Mouse (Mus musculus) urinary bladder, postnatal 14 days (tissue): Measurements from ENCODE around the gene Myrip.

Experiments
- DNase-seq: peaks from one replicate; pipeline ENCODE4 v3.0.0; 2021; ENCODE audit warnings: low spot score

Myrip gene

DNA sequence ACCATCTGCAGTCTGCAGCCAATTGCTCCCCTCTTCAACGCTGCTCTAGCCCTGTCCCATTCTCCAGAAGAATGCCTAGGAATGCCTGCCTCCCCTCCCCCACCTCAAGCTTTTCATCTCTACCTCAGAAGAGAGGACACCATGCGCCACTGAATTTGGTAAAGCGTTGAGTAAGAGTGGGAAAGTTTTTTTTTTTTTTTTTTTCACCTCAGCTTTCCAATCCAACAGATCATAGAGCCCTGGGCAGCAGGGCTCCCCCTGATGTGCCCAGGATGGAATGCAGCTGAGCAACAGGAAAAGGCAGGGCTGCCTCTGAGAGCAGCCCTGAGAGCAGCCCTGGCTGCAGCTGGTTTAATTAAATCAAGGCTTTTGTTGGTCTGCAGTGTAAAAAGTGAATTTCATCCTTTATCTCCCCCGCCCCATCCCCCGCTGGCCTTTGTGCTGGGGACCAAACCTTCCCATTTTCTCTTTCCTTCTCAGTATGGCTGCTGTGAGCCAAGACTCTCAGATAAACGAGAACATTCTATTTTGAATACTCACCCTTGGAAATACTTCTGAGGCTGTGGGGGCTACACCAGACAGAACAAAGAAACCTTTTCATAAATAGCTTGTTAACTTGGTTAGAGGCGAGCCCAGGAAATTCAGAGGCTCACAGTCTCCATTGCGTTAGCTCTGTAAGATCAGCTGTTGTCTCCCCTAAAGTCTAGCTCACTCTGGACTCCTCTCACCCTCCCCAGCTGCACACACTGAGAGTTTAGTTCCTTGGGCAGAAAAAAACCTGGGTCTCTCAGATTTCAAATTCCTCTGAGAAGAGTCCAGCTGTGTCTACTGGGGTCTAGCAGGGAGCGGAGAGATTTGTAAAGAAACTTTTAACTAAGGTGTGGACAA is 154.7 kb downstream of the Myrip start:
- DNase-seq: no peak

DNA sequence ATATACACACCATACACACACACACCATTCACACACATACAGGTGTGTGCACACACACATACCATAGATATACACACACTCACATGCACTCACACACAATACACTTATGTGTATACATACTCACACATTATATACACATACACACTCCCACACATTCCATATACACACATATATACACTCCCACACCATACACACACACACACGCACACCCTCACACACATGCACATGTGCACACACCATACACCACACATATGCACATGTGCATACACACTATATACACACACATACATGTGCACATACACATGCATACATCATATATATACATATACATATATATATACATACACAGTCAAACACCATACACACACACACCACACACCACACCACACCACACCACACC is 169.1 kb downstream of the Myrip start:
- no peak for DNase-seq

DNA sequence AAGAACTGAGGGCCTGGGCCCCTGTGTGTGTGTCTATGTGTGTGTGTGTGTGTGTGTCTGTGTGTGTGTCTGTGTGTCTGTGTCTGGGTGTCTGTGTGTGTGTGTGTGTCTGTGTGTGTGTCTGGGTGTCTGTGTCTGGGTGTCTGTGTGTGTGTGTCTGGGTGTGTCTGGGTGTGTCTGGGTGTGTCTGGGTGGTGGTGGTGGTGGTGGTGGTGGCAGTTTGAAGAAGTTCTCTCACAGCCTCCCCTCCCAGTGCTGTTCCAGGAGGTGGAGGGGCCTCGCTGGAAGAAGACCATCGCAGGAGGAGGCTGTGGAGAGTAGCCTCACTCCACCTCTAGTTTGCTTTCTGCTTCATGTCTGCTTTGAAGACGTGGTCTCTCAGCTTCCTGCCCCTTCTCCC is 180.3 kb downstream of the Myrip start:
- DNase-seq: no peak

DNA sequence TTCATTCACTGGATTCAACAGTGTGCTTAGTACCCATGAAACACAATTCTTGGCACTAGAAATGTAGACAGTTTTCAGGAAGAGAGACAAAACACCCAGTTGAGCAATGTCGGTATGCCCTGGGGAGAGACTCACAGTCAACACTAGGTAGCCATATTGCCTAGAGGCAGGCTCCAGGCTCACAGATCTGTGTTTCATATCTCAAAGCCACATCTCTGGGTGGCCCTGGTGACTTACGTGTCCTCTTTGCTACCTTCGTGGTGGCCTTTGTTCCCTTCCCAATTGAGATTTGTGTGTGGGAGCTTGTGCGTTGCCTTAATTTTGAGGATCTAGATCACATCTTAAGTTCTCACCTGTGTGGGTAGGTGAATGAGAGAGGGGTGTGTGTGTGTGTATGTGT is 181.1 kb downstream of the Myrip start:
- no peak for DNase-seq

DNA sequence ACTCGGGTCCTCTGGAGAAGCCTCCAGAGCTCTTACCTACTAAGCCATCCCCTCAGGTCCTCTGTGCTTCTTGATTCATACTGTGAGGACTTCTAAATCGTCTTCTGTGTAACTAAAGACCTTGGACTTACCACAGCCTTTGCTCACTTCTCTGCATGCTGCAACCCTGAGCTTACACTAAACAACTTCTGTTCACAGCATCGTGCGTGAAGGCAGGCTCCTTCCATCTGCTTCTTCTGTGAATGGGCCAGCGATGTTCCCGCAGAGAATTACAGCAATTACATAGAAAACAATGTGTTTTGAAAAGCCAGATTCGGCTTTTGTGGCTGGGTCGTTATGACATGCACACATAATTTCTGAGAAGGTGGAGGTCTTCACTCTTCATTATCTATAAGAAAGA is 181.8 kb downstream of the Myrip start:
- no peak for DNase-seq

DNA sequence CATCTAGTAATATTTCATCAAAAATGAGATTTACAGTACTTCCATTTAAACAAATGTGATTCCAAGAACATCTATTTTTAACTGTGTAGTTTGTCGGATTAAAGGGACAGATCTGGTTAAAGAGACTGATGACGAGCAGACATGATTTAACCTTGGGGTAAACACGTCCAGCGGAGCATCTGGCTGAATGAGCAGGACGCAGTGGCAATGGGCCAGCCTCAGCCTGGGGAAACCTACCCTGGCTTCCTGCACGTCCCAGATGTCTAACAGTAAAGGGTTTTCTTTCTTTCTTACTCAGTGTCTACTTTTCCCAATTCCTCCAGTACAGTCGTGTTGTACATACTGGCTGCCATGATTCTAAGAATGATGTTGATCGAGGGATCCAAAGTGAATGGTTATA is 185.8 kb downstream of the Myrip start:
- DNase-seq: no peak

DNA sequence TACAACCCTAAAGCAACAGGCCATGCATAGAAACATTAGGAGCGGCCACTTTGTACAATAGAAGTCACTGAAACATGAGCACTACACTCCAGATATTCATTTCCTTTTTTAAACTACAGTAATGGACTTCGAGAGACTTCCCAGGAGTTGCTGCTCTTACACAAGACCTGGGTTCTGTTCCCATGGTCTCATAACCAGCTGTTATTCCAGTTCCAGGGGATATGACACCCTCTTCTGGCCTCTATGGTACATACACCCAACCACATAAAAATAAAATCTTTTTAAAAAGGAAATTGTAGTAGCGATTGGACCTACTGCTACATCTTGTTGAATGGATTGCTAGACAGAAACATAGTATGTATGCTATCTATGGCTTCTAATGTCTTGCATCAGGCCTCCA is 190.2 kb downstream of the Myrip start:
- DNase-seq: no peak

DNA sequence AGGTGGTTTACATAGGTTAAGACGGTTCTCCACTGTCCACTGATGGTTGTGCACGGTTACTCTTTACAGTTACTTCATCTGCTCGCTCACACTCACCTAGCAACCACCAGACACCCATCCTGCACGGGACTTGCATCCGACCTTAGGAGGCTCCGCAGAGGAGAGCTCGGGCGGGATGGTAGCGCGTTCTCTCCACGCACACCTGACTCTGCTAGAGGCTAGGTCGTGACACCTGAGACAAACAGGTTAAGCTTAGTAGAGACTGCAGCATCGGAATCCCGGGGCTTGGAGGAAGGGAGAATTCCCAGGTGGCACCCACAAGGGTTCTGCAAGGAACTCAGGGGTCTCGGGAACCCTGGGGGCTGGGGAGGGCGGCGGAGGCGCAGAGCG is 190.7 kb downstream of the Myrip start, which contains the start of gene Eif1b:
Gene Eif1b, plus strand, starts transcription at position 223 of the 390 bp plus-strand sequence.
- DNase-seq: peak; percentile 17

DNA sequence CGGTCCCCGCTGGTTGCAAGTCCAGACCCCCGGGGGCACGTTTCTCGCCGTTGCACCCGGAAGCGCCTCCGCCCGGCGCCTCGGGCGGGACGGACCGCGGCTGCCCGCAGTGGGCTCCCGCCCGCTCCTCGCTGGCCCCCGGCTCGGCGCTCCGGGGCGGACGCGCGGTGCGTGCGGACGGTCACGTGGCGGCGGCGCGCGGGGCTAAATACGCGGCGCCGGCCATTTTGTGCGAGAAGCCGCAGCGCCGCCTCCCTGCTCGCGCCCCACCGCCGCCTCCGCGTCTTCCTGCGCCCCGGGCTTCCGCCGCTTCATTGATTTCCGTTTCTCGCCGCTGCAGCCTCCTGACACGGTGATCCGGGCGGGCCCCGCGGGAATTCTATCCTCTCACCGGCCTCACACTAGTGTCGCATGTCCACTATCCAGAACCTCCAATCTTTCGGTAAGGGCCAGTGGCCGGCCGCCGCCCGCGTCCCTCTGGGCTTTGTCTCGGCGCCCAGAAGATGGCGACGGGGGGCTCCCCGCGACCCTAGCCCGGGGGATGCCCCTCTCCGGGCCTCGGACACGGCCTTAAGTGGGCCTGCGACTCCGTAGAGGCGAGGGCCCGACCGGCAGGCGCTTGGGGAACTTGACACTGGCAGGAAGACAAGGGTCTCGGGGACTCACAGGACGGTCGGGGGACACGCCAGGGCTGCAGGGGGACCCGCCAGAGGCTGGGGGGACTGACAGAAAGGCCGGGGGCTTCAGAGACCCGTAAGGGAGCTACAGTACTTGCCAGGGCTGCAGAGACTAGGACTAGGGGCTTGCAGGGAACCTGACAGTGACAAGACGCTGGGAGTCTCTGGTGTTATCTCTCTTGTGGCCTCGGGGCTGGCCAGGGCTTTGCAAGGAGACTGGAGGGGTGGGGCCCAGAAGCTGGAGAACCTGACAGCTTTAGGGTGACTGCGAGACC is 191.4 kb downstream of the Myrip start:
- peak; percentile 78 for DNase-seq

DNA sequence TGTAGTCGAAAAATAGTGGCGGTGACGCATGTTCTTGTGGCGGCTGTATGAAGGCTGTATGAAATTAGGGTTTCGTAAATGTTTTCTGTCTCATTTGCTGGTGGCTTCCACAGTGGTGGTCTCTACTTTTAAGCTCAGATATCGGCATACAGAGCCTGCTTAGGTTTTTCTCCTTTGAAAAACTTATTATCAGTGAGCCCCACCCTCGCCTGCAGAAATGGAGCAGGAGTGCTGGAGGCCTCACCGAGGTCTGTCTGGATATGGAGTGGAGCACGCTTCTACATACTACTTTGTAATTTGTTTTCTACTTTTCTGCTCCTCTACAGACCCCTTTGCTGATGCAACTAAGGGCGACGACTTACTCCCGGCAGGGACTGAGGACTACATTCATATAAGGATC is 192.5 kb downstream of the Myrip start:
- no peak for DNase-seq

DNA sequence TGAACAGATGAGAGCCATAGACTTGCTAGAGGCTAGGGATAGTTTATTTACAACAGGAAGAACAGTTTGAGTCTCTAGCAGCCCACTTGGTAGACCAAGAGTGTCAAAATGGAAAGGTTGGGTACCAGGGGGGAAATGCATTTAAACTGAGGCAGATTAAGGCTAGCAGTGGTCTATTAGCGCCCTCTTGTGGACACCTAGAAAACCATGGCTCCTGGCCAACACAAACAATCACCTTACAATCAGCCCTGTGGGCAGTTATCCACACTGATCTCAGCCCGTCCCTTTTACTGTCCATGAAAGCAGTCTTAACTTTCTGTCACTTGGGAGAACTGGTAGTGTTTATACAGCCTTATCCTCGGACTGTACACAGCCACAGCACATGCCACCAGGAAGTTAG is 195.4 kb downstream of the Myrip start:
- DNase-seq: peak; percentile 73

DNA sequence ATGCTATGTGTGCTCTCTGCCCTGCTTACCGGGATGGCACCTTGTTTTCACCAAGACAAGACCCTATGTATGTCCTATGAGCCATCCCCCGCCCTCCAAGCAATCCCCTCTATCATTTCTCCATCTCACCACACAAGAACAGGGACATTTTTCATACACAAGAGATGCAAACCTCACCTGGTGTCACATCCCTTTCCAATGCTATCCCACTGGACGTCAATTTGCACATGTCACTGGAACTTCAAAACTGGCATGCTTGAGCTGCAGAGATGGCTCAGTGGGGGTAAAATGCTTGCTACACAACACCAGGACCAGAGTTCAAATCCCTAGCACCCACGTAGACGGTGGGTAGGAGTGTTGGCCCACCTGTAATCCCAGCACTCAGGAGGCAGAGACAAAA is 196.7 kb downstream of the Myrip start:
- no peak for DNase-seq

DNA sequence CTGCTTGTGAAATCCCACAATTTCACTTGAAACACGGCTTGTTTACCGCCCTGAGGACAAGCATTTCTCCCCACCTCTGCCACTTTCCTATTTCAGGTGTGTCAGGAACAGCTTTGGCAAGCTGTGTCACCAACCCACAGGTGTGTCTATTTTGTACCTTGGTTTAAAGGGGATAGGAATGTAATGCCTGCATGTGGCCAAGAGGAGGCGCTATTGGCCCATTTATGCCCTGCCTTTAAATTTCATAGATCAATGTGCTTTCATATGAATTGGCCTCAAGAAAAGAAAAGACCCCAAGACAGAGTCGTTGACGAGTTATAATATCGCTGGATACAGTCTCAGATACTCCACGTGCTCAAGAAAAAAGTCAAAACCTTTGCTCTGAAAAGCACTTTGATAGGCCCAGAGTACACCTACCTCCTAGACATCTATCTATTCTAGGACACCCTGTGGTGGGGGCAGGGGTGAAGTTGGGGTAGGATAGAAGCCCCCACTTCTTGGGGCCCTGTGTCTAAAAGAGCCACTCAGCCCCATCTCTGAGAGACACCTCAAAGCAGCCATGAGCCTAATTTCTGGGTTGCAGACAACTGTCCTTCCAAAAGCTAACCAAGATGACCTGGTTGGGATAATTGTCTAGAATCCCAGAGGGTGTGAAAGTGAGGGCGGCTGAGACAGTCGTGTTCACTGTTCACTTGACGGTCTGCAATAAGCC is 200.0 kb downstream of the Myrip start:
- DNase-seq: no peak

DNA sequence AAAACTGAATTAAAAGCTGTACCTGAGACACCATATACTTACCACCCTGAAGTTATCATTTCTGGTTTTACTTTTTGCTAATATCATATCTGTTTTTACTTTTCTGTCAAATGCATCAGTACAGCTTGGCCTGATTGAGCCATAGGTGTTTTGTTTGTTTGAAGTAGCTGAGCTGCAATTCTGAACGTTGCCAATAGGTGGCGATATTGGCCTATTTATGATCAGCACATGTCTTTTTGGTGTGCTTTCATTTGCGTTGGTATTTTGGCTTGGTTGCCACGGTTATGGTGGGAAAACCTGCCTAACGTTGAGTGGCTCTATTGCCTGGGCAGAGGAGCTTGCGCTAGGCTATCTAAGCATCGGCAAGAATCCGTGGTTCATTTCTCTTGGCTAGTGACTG is 200.7 kb downstream of the Myrip start:
- DNase-seq: peak; percentile 81

DNA sequence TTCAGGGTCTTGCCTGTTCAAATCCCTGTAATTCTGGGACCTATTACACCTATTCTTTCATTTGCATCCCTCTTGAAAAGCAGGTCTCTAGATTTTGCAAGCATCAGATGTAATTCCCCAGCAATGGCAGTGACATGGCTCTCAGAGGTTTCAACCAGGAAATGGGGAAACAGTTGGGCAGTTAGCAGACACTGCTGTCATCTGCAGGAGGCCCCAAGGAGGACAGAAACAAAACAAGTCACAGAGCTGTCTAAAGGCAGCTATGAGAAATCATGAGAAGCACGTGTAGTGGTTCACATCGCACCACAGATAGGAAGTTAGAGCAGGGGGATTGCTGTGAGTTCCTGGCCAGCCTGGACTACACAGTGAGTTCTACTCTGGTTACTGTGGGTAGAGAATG is 203.1 kb downstream of the Myrip start:
- no peak for DNase-seq

DNA sequence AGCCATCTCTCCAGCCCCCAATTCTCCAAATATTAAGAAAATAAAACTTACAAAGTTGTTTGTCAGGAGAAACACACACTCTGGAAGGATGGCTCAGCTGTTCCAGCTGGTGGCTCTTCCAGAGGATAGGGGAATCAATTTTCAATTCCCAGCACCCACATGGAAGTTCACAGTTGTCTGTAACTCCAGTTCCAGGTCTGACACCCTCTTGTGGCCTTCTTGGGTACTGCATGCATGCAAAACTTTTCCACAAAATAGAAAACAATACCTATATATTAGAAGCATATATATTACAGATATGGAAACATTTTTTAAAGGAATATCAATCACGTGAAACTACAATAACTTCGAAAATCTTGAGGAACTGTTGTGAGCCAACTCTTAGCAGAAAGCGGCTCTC is 210.5 kb downstream of the Myrip start:
- peak; percentile 27 for DNase-seq

DNA sequence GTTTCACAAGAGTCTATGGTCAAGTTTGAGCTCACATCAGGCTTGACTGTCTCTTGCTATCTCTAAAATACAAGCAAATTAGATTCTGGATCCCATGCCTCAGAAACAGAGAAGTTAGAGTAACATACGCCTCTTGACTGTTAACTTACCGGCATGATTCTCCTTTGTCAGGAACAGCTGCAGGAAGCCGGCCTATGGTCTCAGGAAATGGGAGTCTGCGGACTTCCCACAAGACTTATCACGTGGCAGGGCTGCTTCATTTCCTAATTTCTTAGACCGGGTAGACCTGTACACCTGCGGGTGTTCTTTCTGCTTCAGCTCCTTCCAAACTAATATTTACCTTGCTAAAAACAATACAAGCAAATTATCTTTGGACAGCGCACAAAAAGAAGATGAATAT is 215.4 kb downstream of the Myrip start:
- no peak for DNase-seq

DNA sequence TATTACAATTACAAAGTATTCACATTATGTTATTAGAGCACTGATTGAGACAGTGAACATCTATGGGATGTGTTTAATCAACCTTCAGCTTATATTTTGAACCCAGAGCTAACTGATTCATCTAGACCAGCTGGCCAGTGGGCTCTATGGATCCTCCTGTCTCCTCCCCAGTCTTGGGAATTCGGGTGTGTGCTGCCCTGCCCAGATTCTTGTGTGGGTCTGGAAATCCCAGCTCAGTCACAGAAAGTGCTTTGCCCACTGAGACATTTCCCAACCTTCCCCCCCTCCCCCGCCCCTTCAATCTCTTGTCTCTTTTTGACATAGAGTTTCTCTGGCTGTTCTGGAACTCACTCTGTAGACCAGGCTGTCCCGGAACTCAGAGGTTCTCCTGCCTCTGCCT is 217.6 kb downstream of the Myrip start:
- DNase-seq: no peak

DNA sequence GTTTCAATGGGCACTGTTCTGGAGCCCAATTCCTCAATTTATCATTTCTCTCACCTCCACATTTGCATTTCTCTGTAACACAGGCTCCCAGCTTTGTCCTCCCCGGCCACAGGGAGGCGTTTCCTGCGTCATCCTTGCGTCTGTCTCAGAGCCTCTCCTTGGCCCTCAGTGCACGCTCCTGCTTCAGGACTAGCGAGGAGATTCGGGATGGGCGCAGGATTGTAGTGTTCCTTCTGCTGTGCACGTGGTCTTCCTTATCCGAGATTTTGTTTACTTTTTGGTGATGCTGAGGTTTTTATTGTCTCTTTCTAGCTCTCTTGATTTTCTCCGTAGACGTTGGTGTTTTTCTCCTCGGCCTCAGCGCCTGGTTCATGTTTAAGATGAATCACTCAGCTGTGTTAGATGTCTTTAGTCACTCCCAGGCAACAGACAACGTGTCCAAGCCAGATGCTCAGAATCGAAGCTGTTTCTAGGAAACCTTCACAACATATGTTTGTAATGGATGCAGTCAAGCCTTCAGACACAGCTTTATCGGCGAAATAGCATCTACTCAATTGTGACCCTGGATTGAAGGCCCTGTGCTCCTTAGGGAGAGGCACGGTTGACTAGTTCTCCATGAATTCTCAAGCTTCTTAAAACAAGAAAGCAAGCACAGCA is 218.3 kb downstream of the Myrip start:
- DNase-seq: no peak

DNA sequence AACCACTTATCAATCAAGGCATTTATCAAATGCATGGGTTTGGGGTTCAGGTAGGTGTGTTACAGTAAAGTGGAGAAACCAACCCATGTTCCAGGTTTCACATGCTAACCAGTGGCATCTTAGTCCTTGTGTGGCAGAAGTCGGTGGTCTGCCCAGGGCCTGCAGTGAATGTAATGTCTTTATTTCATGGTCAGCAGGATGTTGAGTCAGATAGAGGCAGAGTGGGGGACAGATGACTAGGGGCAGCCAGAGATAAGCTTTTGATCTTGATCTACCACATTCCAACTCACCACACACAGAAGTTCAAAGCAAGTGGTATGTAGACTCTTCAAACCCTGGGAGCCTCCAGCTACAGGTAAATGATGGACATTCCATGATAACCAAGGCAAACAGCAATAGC is 219.8 kb downstream of the Myrip start:
- no peak for DNase-seq
